Mouse (Mus musculus) G1E (cell line): ENCODE measurements at regions not wholly inside any gene's neighbourhood (a gene's known extent, or its start where the extent isn't known, plus 50 kb on each side); places are given as distances from the start of the nearest gene placed in this dataset.

ENCODE experiments used
- ATAC-seq: 2 replicates; pipeline ENCODE4 v1.8.0; 2016; ENCODE audit warnings: mild to moderate bottlenecking; ENCODE audit not compliant: insufficient number of reproducible peaks, poor library complexity, low FRiP score, severe bottlenecking; ENCODE audit errors: extremely low read depth
- DNase-seq: peaks from one replicate; pipeline ENCODE4 v3.0.0; 2012; ENCODE audit warnings: low spot score
- H3K27me3 ChIP-seq: 2 replicates; pipeline ENCODE4 v1.6.1; 2012; ENCODE audit warnings: mild to moderate bottlenecking, low read length, inconsistent platforms; ENCODE audit not compliant: insufficient read depth
- H3K36me3 ChIP-seq: replicated peaks from 2 replicates; pipeline ENCODE3; 2012; ENCODE audit warnings: mild to moderate bottlenecking, inconsistent platforms
- H3K4me1 ChIP-seq: 2 replicates; pipeline ENCODE4 v1.6.1; 2012; ENCODE audit warnings: low read depth, low read length, inconsistent platforms, mixed read lengths; ENCODE audit not compliant: insufficient read depth
- H3K4me3 ChIP-seq: 2 replicates; pipeline ENCODE4 v1.5.1; 2012; ENCODE audit warnings: low read depth, mild to moderate bottlenecking, inconsistent platforms, low read length, moderate library complexity, mixed read lengths
- H3K9me3 ChIP-seq: replicated peaks from 2 replicates; pipeline ENCODE4 v1.6.1; 2012; ENCODE audit warnings: inconsistent platforms
- CTCF ChIP-seq: IDR thresholded peaks from 2 replicates; pipeline ENCODE4 v1.5.1; 2012; ENCODE audit warnings: low read depth, low read length, inconsistent platforms, mixed read lengths
- GATA1 ChIP-seq: IDR thresholded peaks from 2 replicates; pipeline ENCODE4 v1.6.1; 2012; ENCODE audit warnings: borderline replicate concordance, low read length, inconsistent platforms, mixed read lengths
- GATA2 ChIP-seq: IDR thresholded peaks from 2 replicates; pipeline ENCODE4 v1.6.1; 2012; ENCODE audit warnings: low read depth, low read length, inconsistent platforms, borderline replicate concordance
- POLR2AphosphoS5 ChIP-seq: IDR thresholded peaks from 2 replicates; pipeline ENCODE4 v1.6.1; 2012; ENCODE audit warnings: low read depth, low read length, inconsistent platforms; ENCODE audit not compliant: insufficient replicate concordance
- TAL1 ChIP-seq: conservative IDR thresholded peaks from 2 replicates; pipeline ENCODE4 v1.6.1; 2012; ENCODE audit warnings: low read depth, low read length, inconsistent platforms, mixed read lengths

- no peaks in the 10 kb centered on the region for H3K4me1 ChIP-seq
- H3K9me3 ChIP-seq, result no peaks in the 10 kb centered on the region
- TF ChIP-seq CTCF (no peak), TAL1 (no peak), POLR2AphosphoS5 (no peak), GATA2 (no peak), GATA1 (no peak)
- peaks cover 19% of the 10 kb centered on the region for H3K27me3 ChIP-seq
- ATAC-seq, result no peak
- H3K36me3 ChIP-seq, result no peaks in the 10 kb centered on the region
- DNase-seq, result no peak
- no peak overlapping the region for H3K4me3 ChIP-seq
Measured at GRCm38 (mm10) chr14:47818641-47819040, 170.4 kb downstream of the Ktn1 start.

GRCm38 (mm10) chr14:47820571-47821143 lies 172.4 kb downstream of the Ktn1 start:
- Histone ChIP-seq H3K36me3 (no peaks in the 10 kb centered on the region), H3K4me3 (no peak overlapping the region), H3K27me3 (peaks cover 19% of the 10 kb centered on the region), H3K9me3 (no peaks in the 10 kb centered on the region), H3K4me1 (no peaks in the 10 kb centered on the region)
- ATAC-seq (no peak), DNase-seq (no peak)
- TF ChIP-seq TAL1 (no peak), GATA2 (no peak), GATA1 (no peak), CTCF (no peak), POLR2AphosphoS5 (no peak)

- DNase-seq (no peak), ATAC-seq (no peak)
- Histone ChIP-seq H3K4me3 (no peak overlapping the region), H3K9me3 (no peaks in the 10 kb centered on the region), H3K27me3 (peaks cover 17% of the 10 kb centered on the region), H3K36me3 (no peaks in the 10 kb centered on the region), H3K4me1 (no peaks in the 10 kb centered on the region)
- TF ChIP-seq POLR2AphosphoS5 (no peak), GATA2 (no peak), GATA1 (no peak), TAL1 (no peak), CTCF (no peak)
Measured at GRCm38 (mm10) chr14:47823182-47823581, 174.9 kb downstream of the Ktn1 start.

GRCm38 (mm10) chr14:47823696-47824095 lies 175.4 kb downstream of the Ktn1 start:
- H3K27me3 ChIP-seq, result peaks cover 13% of the 10 kb centered on the region
- DNase-seq, result no peak
- H3K9me3 ChIP-seq, result no peaks in the 10 kb centered on the region
- no peak for ATAC-seq
- H3K4me1 ChIP-seq, result no peaks in the 10 kb centered on the region
- no peak overlapping the region for H3K4me3 ChIP-seq
- TF ChIP-seq TAL1, result no peak
- TF ChIP-seq CTCF, result no peak
- TF ChIP-seq GATA2, result no peak
- no peak for TF ChIP-seq GATA1
- no peak for TF ChIP-seq POLR2AphosphoS5
- no peaks in the 10 kb centered on the region for H3K36me3 ChIP-seq

- no peaks in the 10 kb centered on the region for H3K9me3 ChIP-seq
- no peak for ATAC-seq
- peaks cover 10% of the 10 kb centered on the region; the same call in 1 of the 2 replicates for H3K27me3 ChIP-seq
- H3K36me3 ChIP-seq, result no peaks in the 10 kb centered on the region
- H3K4me3 ChIP-seq, result no peak overlapping the region
- DNase-seq, result no peak
- H3K4me1 ChIP-seq, result no peaks in the 10 kb centered on the region
- TF ChIP-seq GATA1, result no peak
- no peak for TF ChIP-seq POLR2AphosphoS5
- TF ChIP-seq CTCF, result no peak
- TF ChIP-seq TAL1, result no peak
- no peak for TF ChIP-seq GATA2
Measured at GRCm38 (mm10) chr14:47825446-47825956, 177.3 kb downstream of the Ktn1 start.

- Histone ChIP-seq H3K27me3 (peaks cover 6% of the 10 kb centered on the region; the same call in 1 of the 2 replicates), H3K9me3 (no peaks in the 10 kb centered on the region)
- TF ChIP-seq TAL1 (no peak), CTCF (no peak), GATA1 (no peak), POLR2AphosphoS5 (no peak), GATA2 (no peak)
Measured at GRCm38 (mm10) chr14:47826545-47826944, 178.3 kb downstream of the Ktn1 start.

GRCm38 (mm10) chr14:47827623-47828022 lies 179.4 kb downstream of the Ktn1 start:
- Histone ChIP-seq H3K36me3 (no peaks in the 10 kb centered on the region), H3K4me3 (no peak overlapping the region), H3K4me1 (no peaks in the 10 kb centered on the region), H3K9me3 (no peaks in the 10 kb centered on the region), H3K27me3 (peaks cover 6% of the 10 kb centered on the region; the same call in 1 of the 2 replicates)
- ATAC-seq (no peak), DNase-seq (no peak)
- TF ChIP-seq TAL1, result no peak
- TF ChIP-seq GATA1, result no peak
- no peak for TF ChIP-seq CTCF
- no peak for TF ChIP-seq POLR2AphosphoS5
- no peak for TF ChIP-seq GATA2

More at GRCm38 (mm10) chr14:47826545-47826944, 178.3 kb downstream of the Ktn1 start:
- no peaks in the 10 kb centered on the region for H3K4me1 ChIP-seq
- DNase-seq, result no peak
- no peaks in the 10 kb centered on the region for H3K36me3 ChIP-seq
- no peak for ATAC-seq
- H3K4me3 ChIP-seq, result no peak overlapping the region
